Mouse (Mus musculus) retina, adult 2 months (tissue): Measurements from ENCODE around the gene Prkcd.
A peak's percentile ranks its signal among the peaks of the same experiment; 100 is the strongest.

ENCODE experiments used
- DNase-seq: peaks from one replicate; pipeline ENCODE4 v3.0.0-alpha.2; 2012; ENCODE audit warnings: low read depth, low spot score

Prkcd gene

GRCm38 (mm10) chr14:30575791-30576190 lies 50.2 kb downstream of the Prkcd start:
- no peak for DNase-seq

- peak; percentile 44 for DNase-seq
Measured at GRCm38 (mm10) chr14:30573983-30574584, 51.9 kb downstream of the Prkcd start.

GRCm38 (mm10) chr14:30573235-30573634 lies 52.8 kb downstream of the Prkcd start:
- DNase-seq = no peak

GRCm38 (mm10) chr14:30572253-30572652 lies 53.8 kb downstream of the Prkcd start:
- no peak for DNase-seq

- DNase-seq = no peak
Measured at GRCm38 (mm10) chr14:30570303-30570702, 55.7 kb downstream of the Prkcd start.

- DNase-seq = no peak
Measured at GRCm38 (mm10) chr14:30568016-30568415, 58.0 kb downstream of the Prkcd start.

GRCm38 (mm10) chr14:30566317-30566716 lies 59.7 kb downstream of the Prkcd start:
- no peak for DNase-seq

GRCm38 (mm10) chr14:30564451-30564850 lies 61.6 kb downstream of the Prkcd start:
- no peak for DNase-seq

- DNase-seq = no peak
Measured at GRCm38 (mm10) chr14:30562343-30562742, 63.7 kb downstream of the Prkcd start.

GRCm38 (mm10) chr14:30561470-30562187 lies 64.4 kb downstream of the Prkcd start:
- no peak for DNase-seq

GRCm38 (mm10) chr14:30560803-30561389 lies 65.1 kb downstream of the Prkcd start:
- DNase-seq = no peak

GRCm38 (mm10) chr14:30559321-30559850 lies 66.6 kb downstream of the Prkcd start:
- DNase-seq = no peak

GRCm38 (mm10) chr14:30557730-30558129 lies 68.3 kb downstream of the Prkcd start:
- DNase-seq = no peak

- no peak for DNase-seq
Measured at GRCm38 (mm10) chr14:30556651-30557050, 69.4 kb downstream of the Prkcd start.

- DNase-seq = no peak
Measured at GRCm38 (mm10) chr14:30553185-30553584, 72.8 kb downstream of the Prkcd start.

GRCm38 (mm10) chr14:30551981-30552380 lies 74.0 kb downstream of the Prkcd start:
- no peak for DNase-seq

- no peak for DNase-seq
Measured at GRCm38 (mm10) chr14:30551509-30551908, 74.5 kb downstream of the Prkcd start.

GRCm38 (mm10) chr14:30550232-30551070 lies 75.6 kb downstream of the Prkcd start:
- no peak for DNase-seq

GRCm38 (mm10) chr14:30549777-30550149 lies 76.2 kb downstream of the Prkcd start:
- DNase-seq = no peak

- peak; percentile 86 for DNase-seq
Measured at GRCm38 (mm10) chr14:30548965-30549776, 76.8 kb downstream of the Prkcd start.

- DNase-seq = no peak
Measured at GRCm38 (mm10) chr14:30548131-30548720, 77.8 kb downstream of the Prkcd start, which contains the start of gene Tkt. Tkt (plus strand) TSS chr14:30548359.
